Mouse (Mus musculus): Measurements from ENCODE around the gene Tmem43. TPM values are rescaled to one million over a fixed set of nuclear protein-coding genes. Genes with fewer than 3 reads are reported as not detected.
A peak's percentile ranks its signal among the peaks of the same experiment; 100 is the strongest.
"Not testable (repeated sequence)": the region's sequence is repeated elsewhere in the genome, so short reads cannot be mapped to it uniquely, and the experiment has no call there.

Gene Tmem43
- polyA plus RNA-seq, 1 experiment from 2014 or later, result 43.5 TPM

DNA sequence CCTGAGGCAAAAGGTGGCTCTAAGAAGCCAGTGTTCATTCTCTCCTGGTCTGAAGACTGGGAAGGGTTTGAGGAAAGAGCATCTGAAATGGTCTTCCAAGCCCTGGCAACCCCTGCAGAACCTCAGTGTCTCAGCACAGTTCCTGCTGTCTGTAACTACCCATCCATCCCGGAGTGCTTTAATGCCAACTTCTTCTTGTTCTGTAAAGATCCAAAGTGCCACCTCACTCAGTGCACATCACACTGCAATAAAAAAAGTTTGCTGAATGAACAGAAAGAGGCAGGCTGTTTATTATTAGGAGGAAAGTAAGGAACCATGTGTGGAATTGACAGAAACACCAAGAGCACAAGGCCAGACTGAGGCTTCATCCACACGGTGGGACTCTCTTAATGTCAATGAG lies 2.8 kb upstream of the Tmem43 start:
- Histone ChIP-seq H3K4me1 (replicated peaks) (peaks cover 30% of the 10 kb centered on the region), H3K9ac (no peak overlapping the region)
- 86% methylated on average over 2 of the region's 2 CpGs for WGBS

GRCm38 (mm10) chr6:91471427-91471826 lies 2.1 kb upstream of the Tmem43 start:
- not testable (repeated sequence) for H3K27me3 ChIP-seq; H3K27ac ChIP-seq; ATAC-seq (ENCODE audit: low FRiP score); H3K4me2 ChIP-seq; H3K9ac ChIP-seq; H3K9me3 ChIP-seq; H3K4me3 ChIP-seq
- H3K4me1 ChIP-seq (replicated peaks), result peaks cover 35% of the 10 kb centered on the region
- 94% methylated on average over 3 of the region's 3 CpGs for WGBS
- H3K36me3 ChIP-seq, result peaks cover 19% of the 10 kb centered on the region

More for the DNA sequence above, 2.8 kb upstream of the Tmem43 start:
- Histone ChIP-seq H3K9me3 (no peaks in the 10 kb centered on the region), H3K4me3 (no peak overlapping the region), H3K27me3 (no peaks in the 10 kb centered on the region), H3K27ac (no peak overlapping the region), H3K36me3 (peaks cover 25% of the 10 kb centered on the region), H3K4me2 (no peak overlapping the region)
- no peak for ATAC-seq (ENCODE audit: low FRiP score)

GRCm38 (mm10) chr6:91472319-91472718 lies 1.2 kb upstream of the Tmem43 start:
- no peaks in the 10 kb centered on the region for H3K9me3 ChIP-seq
- 31% methylated on average over 6 of the region's 6 CpGs for WGBS
- H3K36me3 ChIP-seq, result peaks cover 18% of the 10 kb centered on the region
- ATAC-seq (ENCODE audit: low FRiP score), result no peak
- H3K4me2 ChIP-seq, result peak overlapping the region; percentile 73
- no peaks in the 10 kb centered on the region for H3K27me3 ChIP-seq
- 0 out of 2 replicates have a peak overlapping the region, but pooled peaks have one; percentile 83 for H3K27ac ChIP-seq
- H3K4me1 ChIP-seq (replicated peaks), result peaks cover 36% of the 10 kb centered on the region
- peak overlapping the region; percentile 81 for H3K4me3 ChIP-seq
- H3K9ac ChIP-seq, result peak overlapping the region; percentile 83

DNA sequence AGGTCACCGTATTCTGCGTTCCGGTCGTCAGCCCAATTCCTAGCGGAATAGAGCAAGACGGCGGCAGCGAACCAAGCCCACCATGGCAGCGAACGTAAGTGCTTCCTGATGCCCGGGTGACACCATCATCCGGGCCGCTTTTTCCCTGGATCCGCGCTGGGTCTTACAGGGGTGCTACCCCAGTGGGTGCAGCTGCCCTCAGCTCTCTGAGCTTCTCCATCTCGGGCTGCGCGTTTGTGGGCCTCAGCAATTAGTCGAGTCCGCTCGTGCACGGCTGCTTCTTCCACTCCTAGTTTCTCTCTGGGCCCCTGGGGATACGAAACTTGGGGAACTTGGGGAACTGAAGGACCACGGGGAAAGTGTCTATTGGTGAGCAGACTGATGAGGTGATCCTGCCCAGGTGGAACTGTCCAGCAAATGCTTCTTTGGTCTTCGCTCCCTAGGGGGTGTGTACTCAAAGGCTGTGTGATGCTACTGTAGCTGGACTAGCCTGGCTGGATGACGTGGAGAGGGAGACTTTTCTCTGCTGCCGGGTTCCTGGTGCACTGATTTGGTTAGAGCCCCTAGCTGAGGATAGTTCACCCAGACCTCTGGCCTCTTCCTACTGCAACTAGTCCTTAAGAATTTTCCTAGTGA lies 420 bp downstream of the Tmem43 start:
- peak overlapping the region; percentile 69 for H3K27ac ChIP-seq
- peaks cover 27% of the 10 kb centered on the region for H3K36me3 ChIP-seq
- peak overlapping the region; percentile 83 for H3K9ac ChIP-seq
- no peaks in the 10 kb centered on the region for H3K27me3 ChIP-seq
- H3K4me1 ChIP-seq (replicated peaks), result peaks cover 36% of the 10 kb centered on the region
- no peaks in the 10 kb centered on the region for H3K9me3 ChIP-seq
- H3K4me2 ChIP-seq, result peak overlapping the region; percentile 85
- ATAC-seq (ENCODE audit: low FRiP score), result peak; percentile 56
- H3K4me3 ChIP-seq, result peak overlapping the region; percentile 81
- WGBS, result under 1% methylated on average over 27 of the region's 27 CpGs

GRCm38 (mm10) chr6:91474441-91475190 lies 1.1 kb downstream of the Tmem43 start:
- 54% methylated on average over 9 of the region's 9 CpGs for WGBS
- Histone ChIP-seq H3K27me3 (no peaks in the 10 kb centered on the region), H3K9me3 (no peaks in the 10 kb centered on the region), H3K9ac (peak overlapping the region; percentile 83), H3K27ac (no peak overlapping the region), H3K36me3 (peaks cover 34% of the 10 kb centered on the region), H3K4me3 (peak overlapping the region; percentile 81), H3K4me2 (peak overlapping the region; percentile 85), H3K4me1 (replicated peaks) (peaks cover 36% of the 10 kb centered on the region)
- ATAC-seq (ENCODE audit: low FRiP score), result no peak

DNA sequence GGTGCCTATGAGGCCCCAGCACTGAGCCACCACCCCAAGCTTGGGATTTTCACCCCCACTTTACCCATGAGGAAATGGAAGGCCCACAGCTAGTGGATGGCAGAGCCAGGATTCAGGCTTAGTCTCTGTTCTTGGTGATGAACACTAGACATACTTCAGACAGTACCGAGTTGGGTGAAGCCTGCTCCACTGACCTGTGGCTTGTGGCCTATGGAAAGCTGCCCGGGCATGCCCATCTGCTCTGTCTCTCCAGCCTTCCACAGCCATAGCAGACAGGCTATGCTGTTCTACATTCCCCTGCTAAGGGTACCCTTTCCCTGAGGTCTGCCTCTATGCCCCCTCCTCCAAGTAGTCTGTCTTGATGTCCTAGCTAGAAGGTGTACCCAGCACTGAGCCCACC lies 3.0 kb downstream of the Tmem43 start:
- H3K36me3 ChIP-seq, result peaks cover 53% of the 10 kb centered on the region
- peaks cover 35% of the 10 kb centered on the region for H3K4me1 ChIP-seq (replicated peaks)
- WGBS, result 92% methylated on average over 2 of the region's 2 CpGs
- H3K9ac ChIP-seq, result peak overlapping the region; percentile 43; the same call in 1 of the 2 replicates
- no peak overlapping the region for H3K4me2 ChIP-seq
- H3K27ac ChIP-seq, result no peak overlapping the region
- ATAC-seq (ENCODE audit: low FRiP score), result no peak
- no peak overlapping the region for H3K4me3 ChIP-seq
- H3K27me3 ChIP-seq, result no peaks in the 10 kb centered on the region
- H3K9me3 ChIP-seq, result no peaks in the 10 kb centered on the region

DNA sequence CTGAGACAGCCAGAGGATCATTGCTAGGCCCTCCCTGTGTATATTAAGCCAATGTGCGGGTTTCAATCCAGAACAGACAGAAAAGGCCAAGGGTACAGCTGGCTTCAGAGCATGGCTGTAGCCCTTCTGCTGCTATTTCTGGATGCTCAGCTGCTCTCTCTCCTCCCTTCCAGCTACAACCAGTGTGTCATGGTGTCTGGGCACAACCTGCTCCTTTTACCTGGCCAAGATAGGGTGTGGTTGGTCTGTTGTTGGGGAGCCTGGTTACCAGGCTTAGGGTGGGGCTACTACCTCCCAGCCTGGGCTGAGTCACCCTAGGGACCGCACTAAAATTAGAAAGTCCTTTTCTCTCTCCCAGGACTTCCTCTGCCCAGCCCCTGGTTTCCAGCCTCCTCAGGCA lies 9.9 kb downstream of the Tmem43 start:
- Histone ChIP-seq H3K9me3 (no peaks in the 10 kb centered on the region), H3K27ac (no peak overlapping the region), H3K27me3 (no peaks in the 10 kb centered on the region), H3K4me3 (no peak overlapping the region), H3K36me3 (peaks cover 100% of the 10 kb centered on the region), H3K4me2 (no peak overlapping the region), H3K4me1 (replicated peaks) (no peaks in the 10 kb centered on the region), H3K9ac (no peak overlapping the region)
- WGBS, result 89% methylated on average over 2 of the region's 2 CpGs
- no peak for ATAC-seq (ENCODE audit: low FRiP score)

GRCm38 (mm10) chr6:91486736-91487453 lies 13.4 kb downstream of the Tmem43 start:
- Histone ChIP-seq H3K9me3 (no peaks in the 10 kb centered on the region), H3K36me3 (peaks cover 98% of the 10 kb centered on the region), H3K27me3 (no peaks in the 10 kb centered on the region), H3K4me1 (replicated peaks) (no peaks in the 10 kb centered on the region), H3K4me3 (no peak overlapping the region), H3K4me2 (no peak overlapping the region), H3K27ac (no peak overlapping the region), H3K9ac (no peak overlapping the region)
- ATAC-seq (ENCODE audit: low FRiP score), result no peak
- 94% methylated on average over 15 of the region's 15 CpGs for WGBS

- H3K27me3 ChIP-seq, result no peaks in the 10 kb centered on the region
- no peak for ATAC-seq (ENCODE audit: low FRiP score)
- no peak overlapping the region for H3K4me3 ChIP-seq
- no peaks in the 10 kb centered on the region for H3K4me1 ChIP-seq (replicated peaks)
- H3K27ac ChIP-seq, result no peak overlapping the region
- peaks cover 98% of the 10 kb centered on the region for H3K36me3 ChIP-seq
- H3K9me3 ChIP-seq, result no peaks in the 10 kb centered on the region
- no peak overlapping the region for H3K4me2 ChIP-seq
- 89% methylated on average over 9 of the region's 9 CpGs for WGBS
- no peak overlapping the region for H3K9ac ChIP-seq
Measured at GRCm38 (mm10) chr6:91488496-91489212, 15.2 kb downstream of the Tmem43 start.

- ATAC-seq (ENCODE audit: low FRiP score), result no peak
Measured at GRCm38 (mm10) chr6:91489872-91490271, 16.4 kb downstream of the Tmem43 start.

GRCm38 (mm10) chr6:91491004-91491403 lies 17.5 kb downstream of the Tmem43 start:
- no peak overlapping the region for H3K4me3 ChIP-seq
- peaks cover 94% of the 10 kb centered on the region for H3K36me3 ChIP-seq
- no peak for ATAC-seq (ENCODE audit: low FRiP score)
- H3K27ac ChIP-seq, result no peak overlapping the region
- 77% methylated on average over 6 of the region's 6 CpGs for WGBS
- no peaks in the 10 kb centered on the region for H3K9me3 ChIP-seq
- H3K4me2 ChIP-seq, result no peak overlapping the region
- H3K9ac ChIP-seq, result no peak overlapping the region
- H3K27me3 ChIP-seq, result no peaks in the 10 kb centered on the region
- no peaks in the 10 kb centered on the region for H3K4me1 ChIP-seq (replicated peaks)

More at GRCm38 (mm10) chr6:91489872-91490271, 16.4 kb downstream of the Tmem43 start:
- Histone ChIP-seq H3K4me2 (no peak overlapping the region), H3K36me3 (peaks cover 94% of the 10 kb centered on the region), H3K4me1 (replicated peaks) (no peaks in the 10 kb centered on the region), H3K4me3 (no peak overlapping the region), H3K27me3 (no peaks in the 10 kb centered on the region), H3K27ac (no peak overlapping the region), H3K9ac (no peak overlapping the region), H3K9me3 (no peaks in the 10 kb centered on the region)
- 86% methylated on average over 10 of the region's 10 CpGs for WGBS

GRCm38 (mm10) chr6:91493053-91493452 lies 19.6 kb downstream of the Tmem43 start:
- Histone ChIP-seq H3K27ac (no peak overlapping the region), H3K27me3 (no peaks in the 10 kb centered on the region), H3K9ac (no peak overlapping the region), H3K4me3 (no peak overlapping the region), H3K9me3 (no peaks in the 10 kb centered on the region), H3K36me3 (peaks cover 94% of the 10 kb centered on the region), H3K4me1 (replicated peaks) (no peaks in the 10 kb centered on the region), H3K4me2 (no peak overlapping the region)
- ATAC-seq (ENCODE audit: low FRiP score), result no peak
- 90% methylated on average over 10 of the region's 10 CpGs for WGBS

Data from hindbrain, embryonic 13.5 days (tissue).